Mouse (Mus musculus) gastrocnemius, adult 8-10 months (tissue): ENCODE measurements around the gene Tbx2. TPM values are rescaled to one million over a fixed set of nuclear protein-coding genes. Genes with fewer than 3 reads are reported as not detected.

Experiments
- DNase-seq, 2 experiments: peaks; one replicate each; pipeline ENCODE4 v3.0.0; 2022; ENCODE audit warnings: low spot score in 2 of 2
- total RNA-seq, 4 experiments: library from RNA; stranded (reverse); gene quantifications; 2 replicates each; pipeline ENCODE4 v1.2.4; 2022

Tbx2 gene
- total RNA-seq, 4 experiments from 2014 or later = 0.68 to 2.7 (median 1.7) TPM

DNA sequence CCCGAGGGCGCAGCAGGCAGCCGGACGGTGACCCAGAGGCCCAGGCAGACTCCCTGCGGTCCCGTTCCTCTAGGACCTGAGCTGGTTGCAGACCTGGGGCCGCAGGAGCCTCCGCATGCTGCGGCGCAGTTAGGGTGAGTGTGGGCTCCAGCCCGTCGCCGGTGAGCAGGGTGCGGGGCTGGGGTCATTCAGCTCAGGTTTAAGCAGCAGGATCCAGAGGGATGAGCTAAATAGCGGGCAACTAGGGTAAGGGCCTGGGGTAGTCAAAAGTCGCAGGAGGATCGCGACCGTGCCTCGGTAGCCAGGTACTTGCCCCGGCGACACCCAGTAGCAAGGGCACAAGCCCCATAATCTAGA, 54.1 kb downstream of the Tbx2 start:
- DNase-seq = no peak

GRCm38 (mm10) chr11:85887273-85887672, 54.9 kb downstream of the Tbx2 start:
- no peak for DNase-seq

GRCm38 (mm10) chr11:85887801-85888450, 55.6 kb downstream of the Tbx2 start:
- DNase-seq = no peak

DNA sequence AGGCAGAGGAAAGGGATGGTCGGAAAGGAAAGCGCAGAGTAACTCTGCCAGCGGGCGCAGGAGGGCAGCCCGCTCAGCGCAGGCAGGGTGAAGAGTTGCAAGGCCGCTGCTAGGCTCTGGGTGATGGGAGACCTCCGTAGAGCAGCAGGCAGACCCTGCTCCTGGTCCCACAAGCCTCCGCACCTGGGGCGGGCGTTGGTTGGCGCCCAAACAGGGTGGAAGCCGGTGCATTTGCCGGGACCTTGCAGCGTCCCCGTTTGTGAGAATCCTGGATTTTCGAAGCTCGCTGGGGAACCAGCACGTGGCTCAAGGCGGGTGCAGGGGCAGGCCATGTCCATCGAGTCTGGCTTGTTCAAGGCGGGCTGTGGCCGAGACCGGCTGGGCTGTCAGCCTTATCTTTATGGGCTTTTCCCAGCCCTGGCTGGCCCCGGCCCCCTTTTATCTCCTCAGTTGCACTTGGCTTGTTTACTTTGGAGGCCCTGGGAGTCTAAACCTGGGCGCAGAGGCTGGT, 56.2 kb downstream of the Tbx2 start:
- no peak for DNase-seq

DNA sequence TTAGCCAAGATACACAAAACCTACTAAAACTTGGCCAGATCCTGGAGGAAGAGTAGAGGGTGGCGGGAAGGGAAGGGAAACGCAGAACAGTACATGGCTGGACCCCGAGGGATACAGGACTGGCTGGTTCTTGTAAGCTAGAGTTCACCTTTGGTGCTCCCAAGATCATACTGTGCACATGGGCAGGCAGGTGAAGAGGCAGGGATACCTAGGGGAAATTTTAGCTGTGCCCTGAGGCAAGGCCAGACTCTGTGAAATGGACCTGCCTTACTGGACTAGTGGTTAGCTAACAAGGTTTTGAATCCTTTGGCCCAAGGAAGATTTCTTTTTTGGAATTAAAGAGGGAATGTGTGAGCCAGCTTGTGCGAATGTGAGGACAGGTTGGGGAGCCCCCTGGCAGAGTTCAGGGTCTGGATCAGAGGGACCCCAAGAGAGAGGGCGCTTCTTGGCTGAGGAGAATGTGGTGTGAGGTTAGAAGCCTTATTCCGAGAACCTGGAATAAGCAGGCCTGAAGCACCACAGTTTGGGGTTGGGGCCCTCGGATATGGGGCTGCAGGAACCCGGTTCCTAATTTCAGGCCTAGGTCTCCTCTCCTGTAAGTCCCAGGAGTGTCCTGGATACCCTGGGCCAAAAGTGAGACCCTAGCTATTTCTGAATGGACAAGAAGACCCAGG, 56.8 kb downstream of the Tbx2 start:
- DNase-seq = no peak

DNA sequence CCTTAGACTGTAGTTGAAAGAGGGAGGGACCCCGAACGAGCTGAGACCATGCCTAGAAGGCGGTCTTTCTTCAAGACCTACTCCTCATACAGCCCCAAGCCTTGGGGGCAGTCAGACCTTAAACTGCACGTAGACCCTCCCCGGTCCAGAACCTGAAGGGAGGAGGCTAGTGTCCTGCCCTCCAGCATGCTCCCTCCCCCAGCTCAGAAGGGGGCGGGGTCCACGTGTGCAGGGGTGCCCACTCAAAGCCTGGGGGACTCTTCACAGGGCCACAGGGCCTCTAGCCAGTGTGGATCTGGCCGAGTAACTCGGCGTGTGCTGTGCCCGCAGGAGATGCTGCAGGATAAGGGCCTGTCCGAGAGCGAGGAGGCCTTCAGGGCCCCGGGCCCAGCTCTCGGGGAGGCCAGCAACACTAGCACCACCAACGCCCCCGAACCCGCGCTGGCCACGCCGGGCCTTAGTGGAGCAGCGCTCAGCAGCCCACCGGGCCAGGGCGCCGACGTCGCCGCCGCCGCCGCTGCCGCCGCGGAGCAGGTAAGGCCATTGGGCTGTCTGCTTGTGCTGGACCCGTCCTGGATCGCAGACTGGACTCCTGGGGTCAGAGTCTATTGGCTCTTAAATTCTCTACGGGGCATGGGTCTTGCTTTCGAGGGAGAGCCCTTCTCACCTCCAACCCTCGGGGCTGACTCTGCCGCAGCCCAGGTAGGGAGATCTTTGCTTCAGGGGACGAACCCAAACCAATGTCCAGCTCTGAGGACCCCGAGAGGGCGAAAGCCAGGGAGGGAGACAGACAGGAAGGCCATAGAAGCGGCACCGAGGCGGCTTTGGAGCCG, 57.6 kb downstream of the Tbx2 start:
- DNase-seq = no peak

DNA sequence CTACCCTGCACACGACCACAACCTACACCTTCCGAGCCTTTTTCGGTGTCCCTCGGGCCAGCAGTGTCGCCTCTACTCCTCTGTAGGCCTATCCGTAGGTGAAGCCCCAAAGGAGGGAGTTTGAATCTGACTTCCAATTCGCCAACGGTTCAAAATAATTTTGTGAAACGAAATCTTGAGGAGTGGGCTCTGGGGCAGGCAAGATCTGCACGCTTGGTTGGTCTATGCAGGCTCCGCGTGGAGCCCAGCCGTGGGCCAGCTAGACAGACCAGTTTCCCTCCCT, 58.2 kb downstream of the Tbx2 start:
- DNase-seq = no peak

DNA sequence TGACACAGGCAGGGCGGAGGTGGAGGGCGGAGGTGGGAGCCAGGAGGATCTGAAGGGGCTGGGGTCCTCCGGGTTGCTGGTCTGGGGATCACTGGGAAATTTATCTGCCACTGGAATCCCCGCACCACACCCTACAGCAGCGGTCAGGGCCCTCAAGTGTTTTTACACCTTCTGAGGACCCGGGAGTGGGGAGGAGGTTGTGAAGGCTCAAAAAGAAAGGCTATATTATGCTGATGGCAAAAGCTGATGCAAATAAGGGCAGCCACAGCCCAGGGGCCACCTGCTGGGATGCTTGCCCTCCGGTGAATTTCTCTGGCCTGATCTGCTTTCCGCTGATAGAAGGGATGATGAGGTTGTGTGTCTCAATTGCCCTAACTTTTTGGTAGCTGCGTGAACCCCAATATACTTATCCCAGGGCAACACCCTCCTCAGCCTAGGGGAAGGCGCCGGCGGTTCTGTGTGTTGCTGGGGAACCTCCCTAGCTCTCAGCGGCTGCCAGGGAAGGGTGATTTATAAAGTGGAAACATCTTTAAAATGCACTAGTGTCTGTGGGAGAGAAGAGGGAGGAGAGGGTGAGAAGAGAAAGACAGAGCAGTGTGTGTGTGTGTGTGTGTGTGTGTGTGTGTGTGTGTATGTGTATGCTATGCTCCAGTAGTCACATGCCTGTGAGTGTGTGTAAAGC, 58.8 kb downstream of the Tbx2 start:
- no peak for DNase-seq

Other genes starting within 250 kb of the Tbx2 start
- gene Gm11444, start 17.8 kb downstream of the Tbx2 start, total RNA-seq = not detected
- 1 to 10 TPM in 2 of 4 experiments, under 1 TPM in 2; 0.89 to 1.3 (median 0.95) TPM for gene Tbx4, start 53.9 kb downstream of the Tbx2 start, total RNA-seq